ENCODE assay signal across 9 mouse cellular contexts in genomic region chr9:41044626-41045025, GRCm38 (mm10). TPM values are rescaled to one million over a fixed set of nuclear protein-coding genes. Genes with fewer than 3 reads are reported as not detected.
DNase-seq lines count a peak whose midpoint lies in the region; TF ChIP-seq lines count a peak whose summit lies in the region.
"Had no signal": no experiment of that assay in that cellular context is flagged by ENCODE, and none has a peak within 500 bp of the region (broad histone marks: within the 10 kb centered on the region; RNA-seq: fewer than 3 reads in every experiment).

No protein-coding gene starts in this region.

- H3K27me3 ChIP-seq in liver, adult 2 months (ENCODE audit: control insufficient read depth, insufficient read depth, low read length) = no peaks in the 10 kb centered on the region

- no peak for TF ChIP-seq POLR2A in liver, adult 2 months (IDR thresholded peaks at IDR 0.05; ENCODE audit: extremely low read depth, insufficient read depth, low read length)

- no peaks in the 10 kb centered on the region for H3K36me3 ChIP-seq in liver, adult 2 months (ENCODE audit: control insufficient read depth, insufficient read depth, low read length)

- peak; percentile 57 for TF ChIP-seq CTCF in liver, adult 2 months (IDR thresholded peaks at IDR 0.05; ENCODE audit: low read depth, low read length)

- no peak overlapping the region for H3K27ac ChIP-seq in liver, adult 2 months (replicated peaks; ENCODE audit: insufficient read depth, low read depth, low read length)

- H3K4me3 ChIP-seq in liver, adult 2 months (ENCODE audit: insufficient read depth, low read depth, low read length) = no peak overlapping the region

- no peaks in the 10 kb centered on the region for H3K79me2 ChIP-seq in liver, adult 2 months (ENCODE audit: control insufficient read depth, insufficient read depth, low read length)

- DNase-seq in 3T3-L1 (ENCODE audit: low read depth, low spot score) (peak; percentile 82), MEL-GATA-1-ER (ENCODE audit: extremely low read depth, low read depth) (peak; percentile 51)
- peak; percentile 96 for DNase-seq in cerebellum, adult 8-10 months
- peak; percentile 90 to 91 for DNase-seq in frontal cortex, postnatal 25 days (ENCODE audit: low spot score in 2 of 2)
- DNase-seq in kidney, adult 9 months = peak; percentile 94
- DNase-seq in liver, adult 2 months (ENCODE audit: extremely low read depth, low read depth, low spot score) = peak; percentile 60
- peak; percentile 64 for DNase-seq in ovary, postnatal 36 days (ENCODE audit: low spot score)
- DNase-seq in thymus, postnatal 14 days = peak; percentile 85

- 12% methylated on average over 3 of the region's 3 CpGs for WGBS in liver, adult 2 months

- H3K9ac ChIP-seq in liver, adult 2 months (ENCODE audit: low read depth, low read length) = no peak overlapping the region

- H3K4me1 ChIP-seq in liver, adult 2 months (ENCODE audit: control insufficient read depth, insufficient read depth, low read length) = no peaks in the 10 kb centered on the region

RNA-seq across cellular contexts. Expression of gene Crtam, which starts 40.2 kb away (rescaled TPM):
- total RNA-seq in liver, adult 2 months (2014; rRNA removed) = not detected in 2 replicates
- not detected in 2 replicates for polyA plus RNA-seq in liver, adult 2 months (2012; rRNA removed)
- polyA plus RNA-seq: gonadal fat pad, adult 2 months had no signal
